Mouse (Mus musculus) small intestine, adult 2 months (tissue): ENCODE data around the gene Ipo13.

Experiments
- CTCF ChIP-seq: fragments of 200-500 bp; IDR thresholded peaks from 2 replicates; pipeline ENCODE4 v1.5.1; 2012; ENCODE audit warnings: low read depth, mild to moderate bottlenecking, control low read depth, inconsistent platforms, low read length, moderate library complexity, mixed read lengths; ENCODE audit not compliant: insufficient replicate concordance, insufficient read length; ENCODE audit errors: extremely low read depth
- POLR2A ChIP-seq: fragments of 200-500 bp; IDR thresholded peaks from 2 replicates; pipeline ENCODE4 v1.6.1; 2012; ENCODE audit warnings: low read depth, mild to moderate bottlenecking, control low read depth, inconsistent platforms, low read length, moderate library complexity

DNA sequence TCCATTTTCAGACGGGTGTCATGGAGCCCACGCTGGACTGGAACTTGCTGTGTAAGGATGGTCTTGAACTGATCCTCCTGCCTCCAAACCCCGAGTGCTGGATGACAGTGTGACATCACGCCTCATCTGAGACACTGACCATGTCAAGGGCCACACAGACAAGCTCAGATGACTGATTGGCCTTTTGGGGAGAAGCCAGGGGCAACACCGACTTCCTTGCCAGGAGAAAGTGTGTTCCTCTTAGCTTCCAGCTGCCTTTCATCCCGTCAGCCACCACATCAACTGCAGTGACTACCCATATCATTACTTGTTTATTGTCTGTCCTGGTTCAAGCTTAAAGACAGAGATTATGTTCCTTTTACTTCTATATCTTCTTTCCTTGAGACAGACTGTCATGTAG is 10.1 kb upstream of the Ipo13 start:
- TF ChIP-seq CTCF (no peak), POLR2A (no peak)
